Mouse (Mus musculus) thymus, adult 2 months (tissue): ENCODE measurements at regions not wholly inside any gene's neighbourhood (a gene's known extent, or its start where the extent isn't known, plus 50 kb on each side); places are given as distances from the start of the nearest gene placed in this dataset.

Experiments
- DNase-seq: peaks from one replicate; pipeline ENCODE4 v3.0.0; 2021
- H3K27ac ChIP-seq: fragments of 200-500 bp; 2 replicates; pipeline ENCODE4 v1.5.1; 2012; ENCODE audit warnings: low read length, control low read depth; ENCODE audit not compliant: control insufficient read depth, insufficient read depth
- H3K27me3 ChIP-seq: fragments of 200-500 bp; 2 replicates; pipeline ENCODE4 v1.6.1; 2012; ENCODE audit warnings: mild to moderate bottlenecking, low read length, moderate library complexity, mixed read lengths; ENCODE audit not compliant: control insufficient read depth, insufficient read depth
- H3K36me3 ChIP-seq: fragments of 200-500 bp; 2 replicates; pipeline ENCODE4 v1.6.1; 2012; ENCODE audit warnings: mild to moderate bottlenecking, low read length, moderate library complexity; ENCODE audit not compliant: control insufficient read depth, insufficient read depth
- H3K4me1 ChIP-seq: fragments of 200-500 bp; replicated peaks from 2 replicates; pipeline ENCODE4 v1.6.1; 2012; ENCODE audit warnings: low read length; ENCODE audit not compliant: control insufficient read depth, insufficient read depth
- H3K4me3 ChIP-seq: fragments of 200-500 bp; 2 replicates; pipeline ENCODE4 v1.5.1; 2012; ENCODE audit warnings: mild to moderate bottlenecking, low read length, control low read depth, moderate library complexity; ENCODE audit not compliant: control insufficient read depth, insufficient read depth
- CTCF ChIP-seq: fragments of 200-500 bp; IDR thresholded peaks from 2 replicates; pipeline ENCODE4 v1.5.1; 2012; ENCODE audit warnings: mild to moderate bottlenecking, control low read depth, low read length, moderate library complexity, borderline replicate concordance; ENCODE audit not compliant: control insufficient read depth, poor library complexity, insufficient read depth; ENCODE audit errors: extremely low read depth
- POLR2A ChIP-seq: fragments of 200-500 bp; IDR thresholded peaks from 2 replicates; pipeline ENCODE4 v1.6.1; 2012; ENCODE audit warnings: mild to moderate bottlenecking, low read length, control low read depth, moderate library complexity; ENCODE audit not compliant: control insufficient read depth, poor library complexity, insufficient read depth; ENCODE audit errors: extremely low read depth
- WGBS: fragments of 180-500 bp; shearing (Covaris S2); methylation state at CpG from one replicate; pipeline ENCODE4 v1.1.7; 2018; 5-methylcytosine and 5-hydroxymethylcytosine counted together

DNA sequence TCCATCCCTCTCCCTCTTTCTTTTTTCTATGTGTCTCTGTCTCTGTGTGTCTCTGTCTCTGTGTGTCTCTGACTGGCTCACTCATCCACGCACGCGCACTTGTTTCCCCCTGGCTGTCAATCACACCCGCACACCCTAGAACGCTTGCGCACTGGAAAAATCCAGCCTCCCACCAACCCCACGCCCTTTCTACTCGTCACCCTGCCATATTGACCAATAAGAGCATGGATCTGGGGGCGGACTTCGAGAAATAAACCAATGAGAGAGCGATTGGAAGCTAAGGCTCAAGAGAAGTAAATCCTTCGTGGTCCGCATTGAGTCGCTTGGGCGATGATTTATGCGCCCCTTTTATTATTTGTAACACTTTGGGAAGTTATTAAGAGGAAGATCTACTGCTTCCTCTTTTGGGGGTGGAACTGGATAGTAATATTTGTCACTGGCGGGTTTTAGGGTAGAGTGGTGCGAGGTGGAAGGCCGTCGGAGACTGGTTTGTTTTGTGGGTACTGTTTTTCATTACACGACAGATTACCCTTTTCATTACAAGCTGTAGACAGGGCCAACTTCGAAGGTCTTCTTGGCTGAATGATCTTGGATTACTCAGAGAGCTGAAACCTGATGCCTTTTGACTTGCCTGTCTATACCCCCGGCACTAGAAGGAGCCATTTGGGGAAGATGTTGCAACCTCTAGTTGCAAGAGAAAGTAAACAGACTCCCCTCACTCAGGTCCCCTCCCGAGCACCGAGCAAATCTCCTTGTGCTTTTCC, 259.4 kb upstream of the Nfe2l3 start:
- no peak overlapping the region for H3K4me3 ChIP-seq
- WGBS, result 2% methylated on average over 25 of the region's 25 CpGs
- no peak overlapping the region for H3K27ac ChIP-seq
- H3K36me3 ChIP-seq, result no peaks in the 10 kb centered on the region
- no peak for DNase-seq
- H3K27me3 ChIP-seq, result peaks cover 39% of the 10 kb centered on the region
- peaks cover 3% of the 10 kb centered on the region; the same call in 1 of the 2 replicates for H3K4me1 ChIP-seq
- no peak for TF ChIP-seq CTCF
- no peak for TF ChIP-seq POLR2A

DNA sequence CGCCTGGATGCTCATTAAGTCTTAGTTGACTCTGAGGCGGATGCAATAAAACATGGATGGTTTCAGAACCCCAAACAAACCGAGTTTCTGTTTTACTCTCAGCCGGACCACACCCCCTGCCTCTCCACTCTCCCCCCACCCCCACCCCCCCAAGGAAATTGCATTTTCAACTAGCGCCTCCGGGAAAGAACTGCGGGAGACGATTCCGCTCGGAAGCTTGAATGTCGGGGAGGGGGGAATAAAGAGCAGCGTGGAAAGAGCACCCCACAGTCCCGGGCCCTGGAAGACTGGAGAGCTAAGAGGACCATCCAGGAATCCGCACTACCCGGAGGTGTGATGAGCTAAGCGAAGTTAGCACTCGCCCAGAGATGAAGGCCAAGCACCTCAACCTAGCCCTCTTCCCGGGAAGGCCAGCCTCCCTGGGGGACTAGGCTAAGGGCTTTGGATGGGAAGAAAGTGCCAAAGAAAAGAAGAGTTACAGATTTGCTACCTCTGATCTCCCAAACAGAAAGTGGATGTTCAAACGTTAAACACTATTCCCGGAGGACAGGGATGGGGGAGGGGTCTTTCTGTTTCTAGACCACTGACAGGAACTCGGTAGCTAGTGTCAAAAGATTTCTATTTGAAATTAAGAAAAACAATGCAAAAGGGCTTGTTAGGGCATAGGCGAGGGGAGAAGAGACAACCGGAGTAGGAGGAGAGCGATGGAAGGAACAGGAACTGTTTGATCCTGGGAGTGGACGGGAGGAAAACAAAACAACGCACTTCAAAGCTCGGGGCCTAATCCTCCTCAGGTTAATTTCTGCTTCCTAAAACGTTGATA, 258.6 kb upstream of the Nfe2l3 start:
- Histone ChIP-seq H3K36me3 (no peaks in the 10 kb centered on the region), H3K27me3 (peaks cover 34% of the 10 kb centered on the region), H3K4me3 (no peak overlapping the region), H3K27ac (no peak overlapping the region), H3K4me1 (0 out of 2 replicates have a peak, but pooled peaks cover 2% of the 10 kb centered on the region)
- 6% methylated on average over 28 of the region's 28 CpGs for WGBS
- TF ChIP-seq CTCF, result no peak
- TF ChIP-seq POLR2A, result no peak
- DNase-seq, result no peak

DNA sequence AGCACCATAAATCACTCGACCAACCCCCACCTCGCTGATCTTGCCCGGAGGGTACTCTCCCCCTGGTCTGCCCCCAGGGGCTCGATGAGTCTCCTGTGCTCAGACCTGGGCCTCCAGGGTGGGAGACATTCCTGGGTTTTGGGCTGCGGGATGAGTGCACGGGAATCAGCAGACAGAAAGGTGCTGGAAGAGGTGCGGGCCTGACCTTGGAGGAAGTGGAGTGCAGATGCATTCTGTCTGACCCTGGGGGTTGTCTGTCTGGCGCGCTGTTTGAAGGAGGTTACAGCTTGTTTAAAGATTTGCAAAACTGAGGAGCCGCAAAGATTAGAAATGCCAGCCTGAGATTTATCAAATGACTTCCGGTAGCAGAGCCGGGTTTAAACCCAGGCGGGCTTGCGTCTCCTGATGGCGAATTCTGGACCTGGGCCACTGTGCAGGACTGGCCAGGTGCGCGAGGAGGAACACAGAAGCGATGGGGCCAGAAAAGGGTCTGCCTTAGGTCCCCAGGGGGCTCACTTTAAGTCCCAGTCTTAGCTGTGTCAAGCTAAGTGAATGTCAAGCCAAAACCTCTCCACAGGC, 257.9 kb upstream of the Nfe2l3 start:
- DNase-seq, result no peak
- no peaks in the 10 kb centered on the region for H3K36me3 ChIP-seq
- WGBS, result 5% methylated on average over 18 of the region's 18 CpGs
- TF ChIP-seq CTCF, result no peak
- no peak for TF ChIP-seq POLR2A
- no peak overlapping the region for H3K27ac ChIP-seq
- H3K27me3 ChIP-seq, result peaks cover 33% of the 10 kb centered on the region
- H3K4me1 ChIP-seq, result no peaks in the 10 kb centered on the region
- H3K4me3 ChIP-seq, result no peak overlapping the region

DNA sequence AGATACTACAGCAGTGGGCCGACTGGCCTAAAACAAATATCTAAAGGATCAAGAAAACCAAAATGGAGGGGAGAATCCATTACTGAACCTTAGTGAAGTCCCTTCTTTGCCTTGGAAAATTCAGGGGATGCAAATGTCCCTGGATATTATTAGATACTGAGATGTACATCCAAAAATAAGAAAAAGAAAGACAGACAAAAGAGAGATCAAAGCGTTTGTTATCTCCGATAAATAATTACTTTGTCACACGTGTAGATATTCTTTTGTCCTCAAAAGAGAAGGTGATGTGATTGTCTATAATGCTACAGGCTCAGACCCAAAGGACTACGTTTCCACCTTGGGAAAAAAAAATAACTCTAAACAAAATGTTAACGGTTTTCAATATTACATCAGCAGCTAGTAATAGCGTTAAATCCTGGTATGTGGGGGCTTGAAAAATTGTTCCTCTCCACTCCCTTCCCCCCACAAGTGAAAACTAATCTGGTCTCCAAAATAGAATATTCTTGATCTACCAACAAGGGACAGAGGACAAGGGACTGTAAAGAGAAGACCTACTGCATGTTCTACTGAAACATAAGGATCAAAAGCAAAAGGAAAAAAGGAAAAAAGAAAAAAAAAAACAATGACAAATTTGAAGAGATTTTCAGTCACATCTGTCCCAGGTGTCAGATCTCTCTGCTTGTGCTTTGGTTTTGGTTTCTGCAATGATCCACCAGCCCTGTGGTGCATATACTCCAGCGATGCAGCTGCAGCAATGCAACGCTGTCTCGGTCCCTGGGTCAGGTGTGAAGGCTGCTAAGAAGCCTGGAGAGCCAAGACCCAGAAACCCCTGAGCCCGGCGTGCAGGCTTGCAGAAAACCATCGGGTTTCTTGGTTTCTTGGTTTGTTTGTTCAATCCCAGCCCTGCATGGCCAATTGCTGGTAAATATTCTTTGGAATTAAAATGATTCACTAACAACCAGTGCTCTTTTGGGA, 256.6 kb upstream of the Nfe2l3 start:
- TF ChIP-seq POLR2A, result no peak
- no peak for TF ChIP-seq CTCF
- Histone ChIP-seq H3K27ac (no peak overlapping the region), H3K36me3 (no peaks in the 10 kb centered on the region), H3K4me1 (no peaks in the 10 kb centered on the region), H3K4me3 (no peak overlapping the region), H3K27me3 (peaks cover 33% of the 10 kb centered on the region)
- no peak for DNase-seq
- 28% methylated on average over 13 of the region's 13 CpGs for WGBS

DNA sequence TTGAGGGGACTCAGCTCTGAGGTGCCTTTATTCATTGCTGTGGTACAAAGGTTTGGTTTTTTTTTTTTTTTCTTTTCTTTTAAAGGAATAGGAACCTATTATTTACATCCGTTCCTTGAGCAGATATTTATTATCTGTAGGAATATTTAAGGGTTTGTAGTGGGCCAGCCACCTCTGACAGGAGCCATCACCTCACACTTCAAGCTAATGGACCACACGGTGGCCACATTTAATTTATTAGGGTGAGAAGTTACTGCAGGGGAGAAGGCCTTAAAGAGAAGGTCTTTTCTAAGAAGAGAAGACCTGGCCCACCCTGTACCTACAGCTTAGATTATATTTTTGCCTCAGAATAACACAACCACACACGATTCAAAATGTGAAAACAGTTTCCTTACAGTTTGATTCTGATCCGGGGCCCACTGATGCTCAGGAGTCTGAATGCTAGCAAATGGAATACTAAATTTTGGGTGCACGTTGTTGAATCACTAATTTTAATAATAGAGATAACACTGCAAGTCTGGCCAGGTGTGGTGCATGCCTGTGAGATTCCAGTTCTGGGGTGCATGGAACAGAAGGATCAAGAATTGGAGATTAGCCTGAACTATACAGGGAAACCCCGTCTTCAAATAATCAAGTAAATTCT, 255.6 kb upstream of the Nfe2l3 start:
- Histone ChIP-seq H3K36me3 (no peaks in the 10 kb centered on the region), H3K27ac (no peak overlapping the region), H3K27me3 (peaks cover 33% of the 10 kb centered on the region), H3K4me1 (no peaks in the 10 kb centered on the region), H3K4me3 (no peak overlapping the region)
- TF ChIP-seq CTCF (no peak), POLR2A (no peak)
- 18% methylated on average over 6 of the region's 6 CpGs for WGBS
- no peak for DNase-seq

DNA sequence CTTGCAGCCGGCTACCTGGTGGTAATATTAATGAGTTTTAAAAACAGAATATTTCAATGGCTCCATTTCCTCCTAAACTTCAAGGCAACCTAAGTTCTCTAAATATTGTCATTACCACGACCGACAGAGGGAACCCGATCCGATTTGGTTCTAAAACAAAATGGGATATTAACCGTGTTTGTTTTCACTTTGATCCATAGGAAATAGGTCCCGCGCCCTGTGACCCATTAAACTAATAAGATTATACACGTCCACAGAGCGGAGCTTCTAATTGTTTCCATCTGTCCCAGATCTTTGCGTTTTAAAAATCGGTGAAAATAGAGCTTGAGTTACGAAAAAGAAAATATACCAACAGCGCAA, 254.8 kb upstream of the Nfe2l3 start:
- Histone ChIP-seq H3K36me3 (no peaks in the 10 kb centered on the region), H3K27ac (no peak overlapping the region), H3K27me3 (peaks cover 28% of the 10 kb centered on the region), H3K4me1 (no peaks in the 10 kb centered on the region), H3K4me3 (no peak overlapping the region)
- WGBS, result 5% methylated on average over 14 of the region's 14 CpGs
- DNase-seq, result no peak
- TF ChIP-seq POLR2A (no peak), CTCF (no peak)
